Mouse (Mus musculus) heart, embryonic 16.5 days (tissue): ENCODE measurements at regions not wholly inside any gene's neighbourhood (a gene's known extent, or its start where the extent isn't known, plus 50 kb on each side); places are given as distances from the start of the nearest gene placed in this dataset.

Source experiments
- ATAC-seq: fragments of 200-750 bp; cut with Nextera tagmentation; replicated peaks from 2 replicates; pipeline ENCODE4 v1.8.0; 2017; ENCODE audit warnings: moderate number of reproducible peaks; ENCODE audit not compliant: insufficient read depth, low FRiP score; ENCODE audit errors: extremely low read depth
- H3K27ac ChIP-seq: fragments of 300-500 bp; sonication (generic); 2 replicates; pipeline ENCODE4 v1.5.1; 2014; ENCODE audit warnings: mild to moderate bottlenecking, low read length, control low read depth, moderate library complexity
- H3K27me3 ChIP-seq: fragments of 300-500 bp; sonication (generic); 2 replicates; pipeline ENCODE4 v1.6.1; 2014; ENCODE audit warnings: low read length, mixed read lengths; ENCODE audit not compliant: control insufficient read depth, insufficient read depth
- H3K36me3 ChIP-seq: fragments of 300-500 bp; sonication (generic); 2 replicates; pipeline ENCODE4 v1.6.1; 2014; ENCODE audit not compliant: control insufficient read depth, insufficient read depth
- H3K4me1 ChIP-seq: fragments of 300-500 bp; sonication (generic); 2 replicates; pipeline ENCODE4 v1.6.1; 2014; ENCODE audit warnings: low read length, mixed read lengths; ENCODE audit not compliant: control insufficient read depth, insufficient read depth
- H3K4me2 ChIP-seq: fragments of 300-500 bp; sonication (generic); 2 replicates; pipeline ENCODE4 v1.6.1; 2014; ENCODE audit warnings: low read depth, mild to moderate bottlenecking, control low read depth, low read length
- H3K4me3 ChIP-seq: fragments of 300-500 bp; sonication (generic); 2 replicates; pipeline ENCODE4 v1.5.1; 2014; ENCODE audit warnings: mild to moderate bottlenecking, control low read depth, low read length
- H3K9ac ChIP-seq: fragments of 300-500 bp; sonication (generic); 2 replicates; pipeline ENCODE4 v1.6.1; 2014; ENCODE audit warnings: low read length, control low read depth
- H3K9me3 ChIP-seq: fragments of 300-500 bp; sonication (generic); replicated peaks from 2 replicates; pipeline ENCODE4 v1.6.1; 2016; ENCODE audit warnings: low read length; ENCODE audit not compliant: control insufficient read depth
- WGBS: fragments of 180-500 bp; shearing (Covaris S2); extraction: QIAGEN DNeasy Blood & Tissue Kit; methylation state at CpG from one replicate; pipeline ENCODE4 v1.1.7; 2014; 5-methylcytosine and 5-hydroxymethylcytosine counted together

DNA sequence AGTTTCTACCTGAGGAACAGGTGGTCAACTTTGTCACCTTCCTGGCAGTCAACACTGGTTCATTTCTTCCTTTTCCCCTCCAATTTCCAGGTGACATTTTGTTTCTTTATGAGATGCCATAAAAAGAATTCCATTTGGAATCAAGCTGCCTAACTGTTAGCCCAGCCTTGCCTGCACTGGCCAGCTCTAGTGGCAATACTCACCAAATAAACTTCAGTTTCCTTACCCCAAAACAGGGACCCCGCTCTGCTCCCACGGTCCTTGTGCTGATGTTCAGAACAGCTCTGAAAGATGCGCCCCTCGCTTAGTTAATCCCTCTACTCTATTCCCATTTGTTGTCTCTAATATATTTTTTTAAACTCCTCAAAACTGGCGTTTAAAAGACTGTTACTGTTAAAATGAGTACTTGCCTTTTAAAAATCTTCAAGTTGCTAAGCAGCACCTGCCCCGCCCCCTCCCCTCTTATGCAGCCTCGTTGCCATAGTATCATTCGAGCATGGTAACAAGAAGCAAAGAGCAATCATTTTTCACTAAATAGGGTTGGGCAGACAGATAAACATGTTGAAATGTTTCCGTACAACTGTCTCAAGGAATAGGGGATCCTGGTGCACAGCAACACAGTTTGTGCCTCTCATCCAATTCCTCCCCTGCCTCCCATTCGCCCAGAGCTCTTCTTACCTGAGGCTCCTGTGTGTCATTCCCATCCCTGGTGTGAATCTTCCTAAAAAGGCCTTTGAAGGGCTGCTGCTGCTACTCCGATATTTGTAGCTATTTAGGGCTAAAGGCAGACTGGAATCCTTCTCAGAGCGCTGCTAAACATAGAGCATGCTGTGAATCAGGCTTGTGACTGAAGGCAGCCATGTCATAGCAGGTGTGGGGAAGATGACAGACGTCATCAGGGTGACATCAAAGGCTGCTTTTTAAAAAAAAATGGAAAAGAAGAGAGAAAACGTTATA, 98.8 kb upstream of the Oxgr1 start:
- 62% methylated on average over 14 of the region's 14 CpGs for WGBS
- no peak overlapping the region for H3K9ac ChIP-seq

GRCm38 (mm10) chr14:120142281-120142680, 100.0 kb upstream of the Oxgr1 start:
- H3K9me3 ChIP-seq, result no peaks in the 10 kb centered on the region
- ATAC-seq, result no peak
- no peaks in the 10 kb centered on the region for H3K36me3 ChIP-seq
- peaks cover 16% of the 10 kb centered on the region for H3K4me1 ChIP-seq
- no peak overlapping the region for H3K4me2 ChIP-seq
- H3K27me3 ChIP-seq, result no peaks in the 10 kb centered on the region
- 64% methylated on average over 4 of the region's 4 CpGs for WGBS
- H3K4me3 ChIP-seq, result no peak overlapping the region
- no peak overlapping the region for H3K9ac ChIP-seq
- H3K27ac ChIP-seq, result no peak overlapping the region

More for the DNA sequence above, 98.8 kb upstream of the Oxgr1 start:
- ATAC-seq, result no peak
- Histone ChIP-seq H3K27me3 (no peaks in the 10 kb centered on the region), H3K9me3 (no peaks in the 10 kb centered on the region), H3K4me1 (peaks cover 16% of the 10 kb centered on the region), H3K27ac (peak overlapping the region; percentile 34), H3K4me2 (0 out of 2 replicates have a peak overlapping the region, but pooled peaks have one; percentile 4), H3K4me3 (no peak overlapping the region), H3K36me3 (no peaks in the 10 kb centered on the region)

DNA sequence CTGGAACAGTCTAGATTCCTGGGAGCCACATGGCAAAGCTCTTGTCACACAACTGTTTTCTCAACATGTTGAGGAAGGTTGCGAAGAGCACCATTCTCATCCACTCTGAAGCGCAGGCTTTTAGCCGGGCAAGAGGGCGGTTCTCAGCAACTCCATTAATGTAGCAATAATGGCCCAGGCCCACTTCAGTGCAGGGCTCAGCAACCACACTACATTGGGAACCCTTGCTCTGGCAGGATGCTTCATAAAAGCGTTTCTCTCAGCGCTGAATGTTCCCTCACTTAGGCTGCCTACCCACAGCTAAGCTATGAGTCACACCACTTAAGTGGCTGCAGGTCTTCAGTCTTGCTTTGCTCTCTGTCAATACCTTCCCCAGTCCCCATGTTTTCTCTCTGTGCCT, 102.2 kb upstream of the Oxgr1 start:
- no peaks in the 10 kb centered on the region for H3K9me3 ChIP-seq
- no peaks in the 10 kb centered on the region for H3K36me3 ChIP-seq
- no peak overlapping the region for H3K4me3 ChIP-seq
- ATAC-seq, result no peak
- H3K27me3 ChIP-seq, result no peaks in the 10 kb centered on the region
- no peak overlapping the region for H3K4me2 ChIP-seq
- WGBS, result 76% methylated on average over 6 of the region's 6 CpGs
- H3K9ac ChIP-seq, result no peak overlapping the region
- no peak overlapping the region for H3K27ac ChIP-seq
- H3K4me1 ChIP-seq, result peaks cover 14% of the 10 kb centered on the region

DNA sequence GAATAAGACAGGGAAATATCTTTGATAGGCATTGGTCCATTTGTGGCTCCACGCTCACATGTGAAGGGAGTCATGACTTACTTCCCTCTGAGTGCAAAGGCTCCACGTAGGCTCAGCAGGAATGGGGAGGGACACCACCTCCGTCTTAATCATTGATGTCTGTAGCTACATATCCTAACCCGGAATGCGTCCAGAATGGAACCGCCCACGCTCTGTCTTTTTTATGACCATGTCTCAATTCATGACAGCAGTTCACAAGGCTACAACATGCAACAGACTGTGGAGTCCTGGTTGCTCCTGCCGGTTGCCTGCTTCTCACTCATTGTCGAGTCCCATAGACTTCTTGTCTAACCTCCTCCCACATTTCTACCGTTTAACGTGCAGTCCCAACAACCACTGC, 104.1 kb upstream of the Oxgr1 start:
- no peak overlapping the region for H3K27ac ChIP-seq
- WGBS, result 80% methylated on average over 11 of the region's 11 CpGs
- H3K27me3 ChIP-seq, result no peaks in the 10 kb centered on the region
- H3K4me3 ChIP-seq, result no peak overlapping the region
- H3K4me1 ChIP-seq, result peaks cover 6% of the 10 kb centered on the region
- no peak for ATAC-seq
- H3K36me3 ChIP-seq, result no peaks in the 10 kb centered on the region
- H3K9me3 ChIP-seq, result no peaks in the 10 kb centered on the region
- H3K4me2 ChIP-seq, result no peak overlapping the region
- H3K9ac ChIP-seq, result no peak overlapping the region

DNA sequence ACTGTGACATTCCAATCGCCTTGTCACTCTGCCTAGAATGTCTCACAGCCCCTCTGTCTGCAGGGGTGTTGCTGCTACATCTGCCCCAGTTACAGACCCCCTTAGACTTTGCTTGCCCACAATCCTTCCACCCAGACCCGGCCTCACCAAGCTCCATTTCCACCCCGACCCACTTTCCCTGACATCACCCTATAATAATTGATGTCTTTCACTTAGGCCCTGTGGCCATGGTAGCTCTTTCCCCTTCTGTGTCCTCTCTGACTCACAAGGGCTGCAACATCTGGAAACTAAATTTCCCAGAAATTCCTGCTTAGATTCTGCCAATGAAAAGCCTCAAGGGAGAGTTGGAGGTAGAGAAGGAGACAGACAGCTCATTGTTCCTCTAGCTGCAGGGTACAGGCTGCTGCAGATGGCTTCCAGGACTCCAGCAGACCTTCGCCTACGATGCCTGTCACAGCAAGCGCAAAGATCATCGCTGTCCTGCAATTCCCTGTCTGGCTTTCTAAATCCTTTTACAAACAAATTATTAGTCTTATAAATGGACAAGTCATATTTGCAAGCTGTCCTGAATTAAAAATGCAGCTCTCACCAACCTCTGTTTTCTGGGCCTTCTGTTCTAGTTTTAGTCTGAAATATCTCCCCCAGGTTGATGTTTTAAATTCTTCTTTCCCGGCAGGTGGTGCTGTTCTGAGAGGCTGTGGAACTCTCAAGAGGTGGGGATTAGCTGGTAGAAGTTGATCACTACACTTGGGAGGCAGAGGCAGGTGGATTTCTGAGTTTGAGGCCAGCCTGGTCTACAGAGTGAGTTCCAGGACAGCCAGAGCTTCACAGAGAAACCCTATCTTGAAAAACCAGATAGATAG, 104.9 kb upstream of the Oxgr1 start:
- no peak overlapping the region for H3K27ac ChIP-seq
- no peak overlapping the region for H3K4me3 ChIP-seq
- ATAC-seq, result no peak
- H3K4me1 ChIP-seq, result 0 out of 2 replicates have a peak, but pooled peaks cover 2% of the 10 kb centered on the region
- no peak overlapping the region for H3K4me2 ChIP-seq
- H3K9ac ChIP-seq, result no peak overlapping the region
- H3K27me3 ChIP-seq, result no peaks in the 10 kb centered on the region
- WGBS, result 72% methylated on average over 8 of the region's 8 CpGs
- no peaks in the 10 kb centered on the region for H3K36me3 ChIP-seq
- no peaks in the 10 kb centered on the region for H3K9me3 ChIP-seq

DNA sequence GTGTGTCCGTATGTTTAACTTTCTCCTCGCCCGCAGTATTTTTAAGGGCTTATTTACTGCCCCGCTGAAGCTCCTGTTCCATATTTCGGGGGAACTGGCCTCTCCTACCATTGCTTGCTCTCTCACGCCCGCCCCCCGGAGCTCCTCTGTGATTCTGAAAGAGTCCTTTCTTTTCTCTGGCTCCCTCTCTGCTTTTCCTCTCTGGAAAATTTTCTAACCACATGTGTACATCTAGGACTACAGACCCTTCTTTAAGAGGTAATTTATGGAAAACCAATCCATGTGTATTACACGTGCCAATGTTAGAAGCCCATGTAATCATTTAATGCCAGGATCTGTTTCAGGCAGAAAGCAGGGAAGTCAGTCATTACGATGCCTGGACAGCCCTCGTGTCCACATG, 106.6 kb upstream of the Oxgr1 start:
- Histone ChIP-seq H3K4me2 (no peak overlapping the region), H3K27ac (no peak overlapping the region; the same call in 1 of the 2 replicates), H3K27me3 (no peaks in the 10 kb centered on the region), H3K9ac (no peak overlapping the region), H3K36me3 (no peaks in the 10 kb centered on the region), H3K9me3 (no peaks in the 10 kb centered on the region), H3K4me3 (no peak overlapping the region), H3K4me1 (0 out of 2 replicates have a peak, but pooled peaks cover 2% of the 10 kb centered on the region)
- WGBS, result 78% methylated on average over 11 of the region's 11 CpGs
- ATAC-seq, result no peak

DNA sequence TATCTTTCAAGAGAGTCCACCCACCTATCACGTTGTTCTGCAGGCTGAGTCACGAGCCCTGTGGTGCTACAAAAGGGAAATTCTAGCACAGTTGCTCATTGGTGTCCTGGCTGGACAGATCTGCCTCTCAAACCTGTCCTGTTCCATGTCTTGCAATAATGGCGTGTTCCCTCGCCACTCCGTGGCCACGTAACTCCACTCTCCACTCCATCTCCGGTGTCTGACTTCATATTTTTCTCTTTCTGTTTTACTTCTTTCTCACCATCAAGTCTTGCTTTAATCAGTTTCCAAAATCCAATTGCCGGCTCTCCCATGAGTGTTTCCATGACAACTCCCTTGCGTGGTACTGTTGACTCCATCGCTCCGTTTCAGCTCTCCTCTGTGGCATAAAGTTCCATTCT, 107.1 kb upstream of the Oxgr1 start:
- H3K27ac ChIP-seq, result no peak overlapping the region
- H3K4me1 ChIP-seq, result 0 out of 2 replicates have a peak, but pooled peaks cover 2% of the 10 kb centered on the region
- no peak overlapping the region for H3K4me3 ChIP-seq
- H3K27me3 ChIP-seq, result no peaks in the 10 kb centered on the region
- 83% methylated on average over 11 of the region's 11 CpGs for WGBS
- H3K9me3 ChIP-seq, result no peaks in the 10 kb centered on the region
- no peak for ATAC-seq
- H3K9ac ChIP-seq, result no peak overlapping the region
- H3K4me2 ChIP-seq, result no peak overlapping the region
- no peaks in the 10 kb centered on the region for H3K36me3 ChIP-seq

GRCm38 (mm10) chr14:120150589-120150988, 108.4 kb upstream of the Oxgr1 start:
- Histone ChIP-seq H3K4me2 (no peak overlapping the region), H3K4me3 (no peak overlapping the region), H3K4me1 (no peaks in the 10 kb centered on the region; the same call in 1 of the 2 replicates), H3K27me3 (no peaks in the 10 kb centered on the region), H3K9me3 (no peaks in the 10 kb centered on the region), H3K36me3 (no peaks in the 10 kb centered on the region), H3K9ac (no peak overlapping the region), H3K27ac (no peak overlapping the region)
- ATAC-seq, result no peak
- WGBS, result 77% methylated on average over 1 of the region's 1 CpGs

DNA sequence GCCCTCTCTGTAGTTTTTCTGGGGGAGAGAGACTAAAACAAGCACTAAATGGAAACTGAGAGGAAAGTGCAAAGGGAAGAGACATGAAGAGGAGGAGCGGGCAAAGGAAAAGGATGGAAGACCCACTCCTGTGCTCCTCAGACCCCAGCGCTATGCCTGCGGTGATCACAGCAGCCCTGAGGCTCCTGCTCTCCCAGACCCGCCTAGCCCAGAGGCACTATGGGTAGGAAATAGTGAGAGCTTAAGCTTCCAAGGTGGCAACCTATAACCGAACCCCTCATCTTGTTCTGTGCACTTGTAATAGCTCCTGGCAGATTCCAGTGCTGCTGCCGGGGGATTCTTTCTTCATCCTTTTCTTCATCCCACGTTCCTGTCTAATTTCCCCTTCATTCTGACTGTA, 112.2 kb upstream of the Oxgr1 start:
- Histone ChIP-seq H3K4me3 (no peak overlapping the region), H3K9me3 (no peaks in the 10 kb centered on the region), H3K4me2 (no peak overlapping the region), H3K4me1 (peaks cover 4% of the 10 kb centered on the region; the same call in 1 of the 2 replicates), H3K9ac (no peak overlapping the region), H3K27me3 (no peaks in the 10 kb centered on the region), H3K36me3 (no peaks in the 10 kb centered on the region), H3K27ac (no peak overlapping the region)
- no peak for ATAC-seq
- WGBS, result 58% methylated on average over 7 of the region's 7 CpGs
